Mouse (Mus musculus): ENCODE data around the gene Rras.
A peak's percentile ranks its signal among the peaks of the same experiment; 100 is the strongest.

The Rras gene

DNA sequence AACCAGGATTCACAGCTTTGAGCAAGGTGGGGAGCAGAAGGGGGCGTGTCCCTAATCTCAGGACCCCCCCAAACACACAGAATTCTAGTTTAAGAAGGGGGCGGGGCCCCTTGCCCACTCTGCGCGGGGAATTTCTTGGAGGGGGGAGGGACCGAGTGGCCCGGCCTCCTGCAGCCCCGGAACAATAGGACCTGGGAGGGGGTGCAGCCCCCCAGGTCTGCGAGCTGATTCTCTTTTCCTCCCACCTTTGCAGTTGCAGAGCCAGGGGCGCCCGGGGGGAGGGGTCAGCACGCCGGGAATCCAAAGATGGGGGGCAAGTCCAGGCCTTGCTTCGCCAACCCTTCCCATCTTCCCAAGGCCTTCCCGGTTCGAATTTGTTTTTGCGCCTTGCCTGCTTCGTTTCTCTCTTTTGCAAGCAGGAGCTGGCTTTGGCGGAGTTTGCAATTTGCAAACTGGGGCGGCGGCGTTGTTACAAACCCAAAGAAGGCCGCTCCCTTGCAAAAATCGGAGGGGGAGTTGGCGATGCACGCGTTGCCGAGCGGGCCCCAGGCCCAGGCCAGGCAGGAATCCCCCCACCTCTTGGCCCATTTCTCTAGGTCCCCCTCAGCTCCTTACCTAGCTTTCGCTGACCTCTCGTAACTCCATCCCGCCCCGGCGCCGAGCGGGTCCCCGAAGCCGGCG, 34.6 kb downstream of the Rras start:
- DNase-seq (ENCODE audit: low read depth, low spot score) = peak; percentile 52

DNA sequence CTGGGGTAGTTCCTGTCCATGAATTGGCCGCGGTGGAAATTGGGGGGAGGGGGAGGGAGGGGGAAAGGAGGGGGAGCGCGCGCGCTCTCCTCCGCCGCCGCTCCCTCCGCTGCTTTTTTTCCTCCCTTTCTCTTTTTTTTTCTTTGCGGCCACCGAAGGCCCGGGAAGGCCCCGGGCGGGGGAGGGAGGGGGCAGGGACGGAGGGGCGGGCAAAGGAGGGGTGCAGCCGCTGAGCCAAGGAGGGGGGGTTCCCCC, 35.0 kb downstream of the Rras start, which contains the start of gene Prr12:
Gene Prr12, minus strand, starts transcription at position 20 of the 255 bp plus-strand sequence.
- no peak for DNase-seq (ENCODE audit: low read depth, low spot score)

DNA sequence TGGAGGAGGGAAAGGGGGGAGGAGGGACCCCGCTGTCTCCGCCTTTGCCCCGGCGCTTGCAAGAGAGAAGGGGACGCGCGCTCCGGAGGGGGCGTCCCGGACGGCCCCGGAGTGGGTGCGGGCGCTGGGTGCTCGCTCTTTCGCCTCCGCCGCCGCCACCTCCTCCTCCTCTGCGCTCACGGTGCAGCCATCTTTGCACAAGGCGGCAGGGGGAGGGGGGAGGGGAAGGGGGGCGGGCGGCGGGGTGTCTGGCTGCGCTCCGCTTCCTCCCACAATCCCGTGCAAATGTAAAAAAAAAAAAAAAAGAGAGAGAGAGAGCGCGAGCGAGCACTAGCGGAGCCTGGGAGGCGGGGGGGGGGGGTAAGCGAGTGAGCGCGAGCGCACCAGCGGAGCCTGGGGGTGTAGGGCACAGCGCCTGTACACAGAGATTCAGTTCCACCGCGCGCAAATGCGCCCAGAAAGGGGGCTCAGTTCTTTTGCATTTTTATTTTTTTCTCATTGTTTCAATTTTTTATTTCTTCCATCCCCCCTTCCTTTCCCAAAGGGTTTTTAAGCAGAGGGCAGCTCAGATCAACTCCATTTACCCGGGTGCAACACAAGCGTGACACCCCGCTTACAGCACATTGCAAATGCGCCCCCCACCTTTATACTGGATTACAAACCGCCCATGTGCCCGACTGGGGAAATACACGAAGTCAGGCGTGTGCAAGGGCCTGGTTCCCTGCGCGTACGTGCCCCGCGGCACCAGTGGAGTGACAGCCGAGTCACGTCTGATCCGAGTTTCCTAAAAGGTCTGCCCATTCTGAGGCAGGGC, 35.6 kb downstream of the Rras start:
- peak; percentile 76 for DNase-seq (ENCODE audit: low read depth, low spot score)

DNA sequence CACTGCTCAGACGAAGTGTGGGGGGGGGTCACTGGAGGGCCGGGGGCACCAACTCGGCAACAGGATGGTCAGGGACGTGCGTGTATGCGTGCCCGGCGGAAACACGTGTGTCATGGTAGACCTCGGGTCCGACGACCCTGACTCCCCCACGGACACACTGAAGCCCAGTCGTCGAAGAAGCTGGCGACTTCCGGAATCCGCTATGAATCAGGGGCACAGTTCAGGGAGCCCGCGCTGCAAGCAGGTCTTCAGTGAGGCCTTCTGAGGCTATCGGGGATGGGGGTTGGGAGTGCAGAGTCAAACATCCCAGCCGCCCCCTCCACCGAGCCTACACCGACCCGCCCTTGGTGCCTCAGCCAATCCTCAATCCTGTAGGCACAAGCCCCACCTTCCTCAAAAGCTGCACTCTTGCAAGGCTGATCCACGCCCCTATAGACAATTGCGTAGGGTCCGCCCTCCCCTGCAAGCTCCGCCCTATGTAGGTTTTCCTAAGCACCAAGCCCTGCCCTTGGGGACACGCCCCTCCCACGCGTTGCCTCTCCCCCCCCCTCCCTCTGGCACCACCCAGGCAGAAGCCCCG, 36.3 kb downstream of the Rras start:
- DNase-seq (ENCODE audit: low read depth, low spot score) = peak; percentile 100

DNA sequence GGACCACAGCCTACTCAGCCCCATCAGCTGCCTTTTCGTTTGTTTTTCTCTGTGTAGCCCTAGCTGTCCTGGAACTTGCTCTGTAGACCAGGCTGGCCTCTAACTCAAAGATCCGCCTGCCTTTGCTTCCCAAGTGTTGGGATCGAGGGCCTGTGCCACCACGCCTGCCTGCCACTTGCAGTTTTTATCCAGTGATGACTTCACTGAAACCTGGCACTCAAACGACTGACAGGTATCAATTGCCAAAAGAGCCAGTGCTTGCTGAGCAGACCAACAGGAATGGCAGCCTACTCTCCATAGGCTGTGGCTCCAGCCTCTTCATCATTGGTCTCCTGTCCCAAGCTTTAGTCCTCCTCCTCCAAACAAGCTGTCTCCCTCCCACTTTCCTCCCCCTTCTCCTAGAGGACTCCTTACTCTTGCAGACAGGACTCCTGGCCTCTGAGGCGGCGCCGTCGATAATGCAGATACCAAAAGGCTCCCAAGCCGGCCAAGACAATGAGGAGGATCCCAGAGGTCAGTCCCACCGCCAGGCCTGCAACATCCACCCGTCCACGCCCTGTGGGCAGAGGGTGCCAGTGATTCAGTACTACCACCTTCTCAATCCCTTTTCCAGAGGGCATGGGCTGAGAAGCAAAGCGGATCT, 38.7 kb downstream of the Rras start:
- DNase-seq (ENCODE audit: low read depth, low spot score) = no peak

DNA sequence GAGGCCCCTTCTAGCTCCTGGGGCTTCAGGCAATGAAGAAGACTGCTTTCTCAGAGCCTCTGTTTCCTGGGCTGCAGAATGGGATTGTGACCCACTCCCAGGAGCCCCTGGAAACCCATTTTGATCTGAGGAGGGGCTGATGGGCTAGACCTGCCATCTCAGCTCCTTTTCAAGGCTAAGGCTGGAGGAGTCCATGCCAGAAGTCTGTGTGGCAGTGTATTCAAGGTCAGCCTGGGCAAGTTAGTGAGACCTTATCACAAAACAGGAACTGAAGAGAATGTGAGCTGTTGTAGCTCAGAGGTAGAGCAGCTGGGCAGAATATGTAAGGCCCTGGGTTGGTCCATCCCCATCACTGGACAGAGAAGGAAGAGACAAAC, 39.2 kb downstream of the Rras start:
- no peak for DNase-seq (ENCODE audit: low read depth, low spot score)

DNA sequence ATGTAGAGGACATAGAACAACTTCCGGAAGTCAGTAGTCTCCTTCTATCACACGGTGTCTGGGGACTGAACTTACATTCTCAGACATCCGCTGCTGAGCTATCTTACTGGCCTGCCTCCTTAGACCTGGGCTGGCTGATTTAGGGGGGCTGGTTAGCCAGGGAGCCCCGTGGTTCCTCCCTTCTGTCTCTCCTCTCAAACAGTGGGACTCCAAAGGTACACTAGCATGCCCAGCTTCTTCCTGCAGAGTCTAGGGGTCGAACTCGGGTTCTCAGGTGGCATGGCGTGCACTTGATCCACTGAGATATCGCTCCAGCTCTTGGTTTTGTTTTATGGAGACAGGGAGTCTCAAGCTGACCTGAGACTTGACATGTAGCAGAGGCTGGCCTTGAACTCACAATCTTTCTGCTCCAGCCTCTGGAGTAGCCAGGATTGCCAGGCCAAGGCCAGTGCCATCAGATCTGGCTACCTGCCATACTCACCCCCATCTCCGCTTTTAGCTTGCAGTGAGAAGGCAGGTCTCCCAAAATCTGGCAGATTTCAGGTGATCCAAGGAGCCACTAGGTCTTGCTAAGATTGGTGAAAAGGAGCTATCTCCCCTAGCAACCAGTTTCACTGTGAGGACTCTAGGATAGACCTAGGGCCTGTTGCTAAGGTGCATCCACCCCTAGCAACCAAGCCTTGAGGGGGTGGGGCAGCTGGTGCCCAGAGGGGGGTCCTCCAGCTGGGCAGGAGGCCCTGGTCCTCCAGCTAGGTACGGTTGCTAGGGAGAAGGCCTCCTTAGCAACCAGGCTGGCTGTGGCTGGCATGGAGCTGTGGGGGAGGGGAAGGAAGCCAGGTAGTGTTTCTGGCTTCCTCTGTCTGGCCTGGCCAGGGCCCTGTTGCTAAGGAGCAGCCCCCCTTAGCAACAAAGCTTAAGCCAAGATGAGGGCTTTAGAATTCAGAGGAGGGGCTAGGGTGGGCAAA, 41.1 kb downstream of the Rras start:
- DNase-seq (ENCODE audit: low read depth, low spot score) = no peak

DNA sequence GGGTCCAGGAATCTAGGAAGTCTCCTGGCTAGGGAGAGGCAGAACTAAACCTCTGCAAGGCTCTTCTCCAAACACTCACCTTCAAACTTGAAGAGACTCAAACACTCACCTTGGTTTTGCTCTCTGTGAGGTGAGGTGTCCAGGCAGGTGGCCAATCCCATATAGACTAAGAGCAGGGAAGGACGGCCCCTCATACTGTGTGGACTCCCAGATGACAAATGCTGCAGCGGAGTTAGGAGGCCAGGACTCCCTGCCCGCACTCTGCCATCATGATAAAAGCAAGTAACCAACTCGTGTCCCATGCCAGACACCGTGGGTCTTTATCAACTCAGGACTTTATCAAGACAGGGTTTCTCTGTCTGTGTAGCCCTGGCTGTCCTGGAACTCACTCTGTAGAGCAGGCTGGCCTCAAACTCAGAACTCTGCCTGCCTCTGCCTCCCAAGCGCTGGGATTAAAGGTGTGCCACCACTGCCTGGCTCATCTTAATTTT, 42.9 kb downstream of the Rras start:
- no peak for DNase-seq (ENCODE audit: low read depth, low spot score)

DNA sequence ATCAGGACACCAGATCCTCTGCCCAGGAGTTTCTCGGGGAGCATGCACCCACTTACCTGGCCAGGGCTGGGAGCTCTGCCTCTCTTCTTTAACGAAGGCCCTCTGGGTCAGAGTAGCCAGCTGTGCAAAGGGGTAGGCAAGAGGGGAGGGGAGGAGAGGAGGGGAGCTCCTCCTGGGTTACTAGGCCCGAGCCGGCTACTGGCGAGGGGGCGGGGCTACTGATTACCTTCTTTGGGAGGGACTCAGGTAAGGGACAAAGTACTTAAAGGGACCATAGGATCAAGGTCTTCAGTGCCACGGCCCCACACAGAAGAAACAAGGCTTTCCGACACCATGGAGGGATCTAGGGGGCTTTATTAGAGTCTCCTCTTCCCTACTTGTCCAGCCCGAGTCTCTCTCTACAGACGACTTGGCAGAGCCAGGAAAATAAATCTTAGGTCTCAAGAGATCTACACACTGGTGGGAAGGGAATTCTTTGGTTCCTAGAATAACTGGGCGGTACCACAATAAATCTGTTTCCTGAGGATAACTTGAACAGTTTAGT, 43.8 kb downstream of the Rras start:
- peak; percentile 63 for DNase-seq (ENCODE audit: low read depth, low spot score)

DNA sequence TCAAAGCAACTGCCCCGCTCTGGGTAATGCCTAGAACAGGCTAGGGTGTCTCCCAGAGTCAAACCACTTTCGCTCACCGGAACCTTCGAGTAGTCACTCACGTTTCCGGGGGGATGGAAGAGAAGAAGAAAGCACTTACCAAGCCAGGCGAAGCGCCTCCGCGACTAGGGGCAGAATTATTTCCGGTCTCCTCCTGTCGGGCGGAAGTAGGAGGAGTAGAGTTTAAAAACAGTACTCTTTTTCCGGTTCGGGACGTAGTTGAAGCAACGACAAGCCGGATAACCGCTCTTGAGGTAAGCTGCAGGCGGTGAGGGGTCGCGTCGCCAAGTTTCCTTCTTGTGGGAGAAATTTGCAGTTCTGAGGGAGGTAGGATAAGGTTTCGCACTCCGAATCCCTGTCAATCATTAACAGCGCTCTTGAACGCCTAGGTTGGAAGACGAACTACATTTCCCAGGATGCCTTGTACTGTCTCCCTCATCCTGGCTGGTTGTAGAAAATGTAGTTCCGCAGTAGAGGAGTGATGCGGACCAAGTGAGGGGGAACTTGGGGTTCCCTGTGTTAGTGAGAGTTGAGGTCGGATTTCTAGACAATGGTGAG, 44.6 kb downstream of the Rras start, which contains the start of the genes Nosip and Prrg2:
Gene Nosip, plus strand, starts transcription at position 191 of the 597 bp plus-strand sequence.
Gene Prrg2, minus strand, starts transcription at position 439 of the 597 bp plus-strand sequence.
- DNase-seq (ENCODE audit: low read depth, low spot score) = peak; percentile 99

DNA sequence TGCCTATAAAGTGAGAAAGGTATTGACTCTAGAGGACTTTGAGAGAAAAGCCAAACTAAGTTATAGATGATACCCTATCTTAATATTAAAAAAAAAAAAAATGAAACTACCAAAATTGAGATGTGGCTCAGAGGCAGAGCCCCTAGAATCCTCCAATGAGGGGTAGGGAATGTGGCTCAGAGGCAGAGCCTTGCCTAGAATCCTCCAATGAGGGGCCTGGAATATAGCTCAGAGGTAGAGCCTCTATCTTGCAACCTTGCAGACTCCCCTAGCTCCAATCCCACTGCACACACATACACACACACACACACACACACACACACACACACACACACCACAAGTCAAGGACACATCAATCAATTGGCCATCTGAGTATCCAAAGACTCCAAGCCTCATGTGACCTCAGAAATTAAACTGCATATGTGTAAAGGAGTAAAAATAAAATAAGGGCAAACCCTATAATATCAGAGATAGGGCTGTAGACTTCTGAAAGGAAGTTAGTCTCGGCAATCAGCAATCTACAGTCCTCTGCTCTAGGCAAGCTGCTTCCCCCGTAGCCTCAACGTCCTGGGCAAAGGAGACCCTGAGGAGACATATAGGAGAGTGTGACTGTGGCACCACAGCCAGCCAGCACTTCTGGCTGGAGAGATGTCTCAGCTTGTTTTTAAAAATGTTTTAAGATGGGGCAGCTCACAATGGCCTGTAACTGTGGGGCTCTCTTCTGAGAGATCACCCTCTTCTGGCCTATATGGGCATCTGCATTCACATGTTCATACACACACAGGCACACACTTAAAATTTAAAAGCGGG, 49.6 kb downstream of the Rras start:
- DNase-seq (ENCODE audit: low read depth, low spot score) = no peak

DNA sequence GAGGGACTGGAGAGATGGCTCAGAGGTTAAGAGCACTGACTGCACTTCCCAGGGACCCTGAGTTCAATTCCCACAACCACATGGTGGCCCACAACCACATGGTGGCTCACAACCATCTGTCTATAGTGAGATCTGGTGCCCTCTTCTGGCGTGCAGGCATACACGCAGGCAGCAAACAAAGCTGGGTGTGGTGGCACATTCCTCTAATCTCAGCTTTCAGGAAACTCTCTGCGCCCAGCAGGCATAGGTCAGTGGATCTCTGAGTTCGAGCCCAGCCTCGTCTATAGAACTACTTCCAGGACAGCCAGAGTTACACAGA, 50.2 kb downstream of the Rras start:
- peak; percentile 96 for DNase-seq (ENCODE audit: low read depth, low spot score)

DNA sequence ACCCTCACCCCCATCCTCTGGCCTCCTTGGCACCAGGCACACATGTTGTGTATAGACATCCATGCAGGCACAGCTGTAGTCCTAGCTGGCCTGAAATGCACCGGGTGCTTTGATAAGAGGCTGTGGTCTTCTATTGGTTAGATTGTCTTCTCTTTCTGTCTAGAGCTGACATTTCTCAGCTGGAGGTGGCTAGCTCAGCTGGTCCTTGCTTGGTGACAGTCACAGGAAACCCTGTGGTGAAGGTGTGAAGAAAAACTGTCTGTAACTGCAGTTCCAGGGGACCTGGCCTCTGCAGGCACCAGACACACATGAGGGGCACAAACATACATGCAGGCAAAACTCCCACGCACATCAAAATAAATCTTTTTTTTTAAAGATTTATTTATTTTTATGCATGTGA, 51.9 kb downstream of the Rras start:
- no peak for DNase-seq (ENCODE audit: low read depth, low spot score)
